Mouse (Mus musculus) olfactory bulb, adult 2 months (tissue): ENCODE data around the gene Krtap10-10. TPM values are rescaled to one million over a fixed set of nuclear protein-coding genes. Genes with fewer than 3 reads are reported as not detected.
"Not testable (repeated sequence)": the region's sequence is repeated elsewhere in the genome, so short reads cannot be mapped to it uniquely, and the experiment has no call there.

Experiments used
- H3K27ac ChIP-seq: fragments of 200-500 bp; 2 replicates; pipeline ENCODE4 v1.5.1; 2012; ENCODE audit warnings: low read depth, low read length; ENCODE audit not compliant: insufficient read depth
- H3K4me1 ChIP-seq: fragments of 200-500 bp; 2 replicates; pipeline ENCODE4 v1.6.1; 2012; ENCODE audit warnings: low read length; ENCODE audit not compliant: control insufficient read depth, insufficient read depth
- H3K4me3 ChIP-seq: fragments of 200-500 bp; 2 replicates; pipeline ENCODE4 v1.5.1; 2012; ENCODE audit warnings: mild to moderate bottlenecking, low read depth, low read length, moderate library complexity; ENCODE audit not compliant: insufficient read depth
- CTCF ChIP-seq: fragments of 200-500 bp; IDR thresholded peaks from 2 replicates; pipeline ENCODE4 v1.5.1; 2012; ENCODE audit warnings: low read depth, mild to moderate bottlenecking, low read length, moderate library complexity; ENCODE audit not compliant: insufficient read depth
- POLR2A ChIP-seq: fragments of 200-500 bp; IDR thresholded peaks from 2 replicates; pipeline ENCODE4 v1.6.1; 2012; ENCODE audit warnings: mild to moderate bottlenecking, low read depth, low read length, moderate library complexity; ENCODE audit not compliant: insufficient read depth
- WGBS: fragments of 180-500 bp; shearing (Covaris S2); methylation state at CpG from one replicate; pipeline ENCODE4 v1.1.7; 2018; 5-methylcytosine and 5-hydroxymethylcytosine counted together
- polyA plus RNA-seq: library from polyadenylated mRNA; stranded (reverse); fragments of >200 nt; gene quantifications from 2 replicates; pipeline ENCODE4 v1.2.4, GENCODE M21; 2012; ENCODE audit warnings: low replicate concordance; ENCODE audit not compliant: missing spikeins, insufficient read depth, insufficient read length

Gene Krtap10-10
- polyA plus RNA-seq, result not detected in 2 replicates

GRCm38 (mm10) chr10:77835647-77836046 lies at the start of gene Krtap10-10:
Gene Krtap10-10 (plus strand): TSS chr10:77835947.
- no peak within 1 kb of the TSS for H3K27ac ChIP-seq
- H3K4me1 ChIP-seq, result no peaks in the 10 kb centered on the region
- no peak within 1 kb of the TSS for H3K4me3 ChIP-seq
- TF ChIP-seq CTCF (no peak), POLR2A (no peak)
- 65% methylated on average over 9 of the region's 9 CpGs for WGBS

GRCm38 (mm10) chr10:77787876-77788275 lies 47.9 kb upstream of the Krtap10-10 start, which contains the start of gene Gm7137:
Gene Gm7137 (minus strand): TSS chr10:77788200.
- not testable (repeated sequence) for H3K4me1 ChIP-seq, H3K4me3 ChIP-seq, H3K27ac ChIP-seq
- 56% methylated on average over 1 of the region's 1 CpGs for WGBS

DNA sequence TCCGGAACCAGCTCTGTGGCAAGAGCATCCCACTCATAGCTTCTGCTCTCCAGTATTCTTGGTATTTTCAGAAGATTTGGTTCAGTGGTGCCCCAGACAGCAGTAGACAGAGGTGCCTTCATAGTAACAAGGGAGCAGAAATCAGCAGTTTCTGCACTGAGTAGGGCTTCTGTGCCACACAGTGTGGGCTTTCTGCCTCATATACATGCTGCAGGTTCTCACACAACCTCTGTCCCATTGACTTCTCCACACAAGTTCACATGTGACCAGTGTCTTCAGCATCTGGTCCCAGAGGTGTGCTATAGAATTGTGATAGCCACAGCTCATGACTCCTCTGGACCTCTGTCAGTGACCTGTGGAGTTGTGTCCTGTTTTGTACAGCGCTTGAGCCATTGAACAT lies 47.1 kb upstream of the Krtap10-10 start:
- H3K27ac ChIP-seq, result no peak overlapping the region
- 85% methylated on average over 2 of the region's 2 CpGs for WGBS
- TF ChIP-seq CTCF, result no peak
- TF ChIP-seq POLR2A, result no peak
- H3K4me3 ChIP-seq, result no peak overlapping the region
- H3K4me1 ChIP-seq, result no peaks in the 10 kb centered on the region

DNA sequence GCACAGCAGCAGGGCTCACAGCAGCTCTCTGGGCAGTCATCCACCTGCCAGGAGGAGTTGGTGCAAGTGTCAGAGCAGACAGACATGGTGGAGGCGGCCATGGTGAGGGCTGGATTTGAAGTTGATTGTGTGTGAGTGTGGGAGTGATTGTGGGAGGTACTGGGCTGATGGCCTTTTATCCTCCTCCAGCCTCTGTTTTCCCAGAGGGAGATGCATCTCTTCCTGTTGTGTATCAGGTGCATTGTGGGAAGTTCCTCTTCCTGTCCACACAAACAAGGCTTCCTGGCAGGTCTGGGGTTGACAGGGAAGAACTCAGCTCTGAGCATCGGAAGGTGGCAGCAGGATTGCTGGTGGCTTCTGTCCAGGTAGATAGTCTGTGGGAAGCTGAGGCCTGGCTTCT lies 40.8 kb upstream of the Krtap10-10 start, which contains the start of gene Gm9639:
Gm9639 (minus strand) TSS at position 101 of the 400 bp plus-strand sequence.
- H3K27ac ChIP-seq, result no peak within 1 kb of the TSS
- WGBS, result 73% methylated on average over 2 of the region's 2 CpGs
- TF ChIP-seq CTCF (no peak), POLR2A (no peak)
- H3K4me3 ChIP-seq, result no peak within 1 kb of the TSS
- peaks cover 3% of the 10 kb centered on the region; the same call in 1 of the 2 replicates for H3K4me1 ChIP-seq

DNA sequence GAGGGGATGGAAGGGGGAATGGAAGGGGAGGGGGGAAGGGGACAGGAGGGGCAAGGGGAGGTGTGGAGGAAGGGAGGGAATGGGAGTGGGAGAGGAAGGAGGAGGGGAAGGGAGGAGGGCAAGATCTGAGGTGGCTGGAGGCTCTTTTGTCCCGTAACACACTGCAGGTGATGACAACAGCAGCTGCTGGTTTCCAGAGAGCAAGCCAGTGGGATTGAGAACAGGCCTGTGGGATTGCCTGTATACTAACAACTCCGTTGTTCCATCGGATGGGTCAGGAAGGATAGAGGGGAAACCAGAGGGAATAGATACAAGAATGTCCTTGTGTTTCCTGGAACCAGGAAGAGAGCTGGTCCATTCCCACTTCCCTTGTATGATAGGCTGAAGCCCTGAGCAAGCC lies 38.1 kb upstream of the Krtap10-10 start:
- WGBS, result 53% methylated on average over 3 of the region's 3 CpGs
- no peak for TF ChIP-seq CTCF
- no peak for TF ChIP-seq POLR2A
- Histone ChIP-seq H3K4me1 (peaks cover 3% of the 10 kb centered on the region; the same call in 1 of the 2 replicates), H3K4me3 (no peak overlapping the region), H3K27ac (no peak overlapping the region)

DNA sequence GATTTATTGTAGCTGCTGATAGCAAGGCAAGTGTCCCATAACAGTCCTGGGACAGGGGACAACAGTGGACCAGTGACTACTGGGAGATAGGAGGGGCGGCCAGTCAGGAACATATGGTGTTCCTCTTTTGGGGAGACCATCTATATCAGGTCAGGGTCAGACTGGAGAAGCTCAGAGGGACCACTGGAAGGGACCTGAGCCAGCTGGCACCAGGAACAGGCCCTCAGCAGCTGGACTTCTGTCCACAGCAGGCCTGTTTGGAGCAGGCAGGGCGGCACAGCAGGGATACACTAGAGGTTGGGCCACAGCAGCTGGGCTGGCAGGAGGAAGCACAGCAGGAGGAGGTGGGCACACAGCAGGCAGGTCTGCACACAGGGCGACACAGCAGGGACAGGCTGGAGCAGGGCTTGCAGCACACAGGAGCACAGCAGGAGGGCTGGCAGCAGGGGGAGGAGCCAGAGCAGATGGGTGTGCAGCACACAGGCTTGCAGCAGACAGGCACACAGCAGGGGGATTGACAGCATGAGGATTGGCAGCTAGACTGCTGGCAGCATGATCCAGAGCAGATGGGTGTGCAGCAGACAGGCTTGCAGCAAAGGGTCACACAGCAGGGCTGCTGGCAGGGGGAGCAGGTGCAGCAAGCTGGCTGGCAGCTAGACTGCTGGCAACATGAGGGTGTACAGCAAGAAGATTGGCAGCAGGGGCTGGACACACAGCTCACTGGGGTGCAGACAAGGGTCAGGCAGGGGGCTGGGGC lies 37.4 kb upstream of the Krtap10-10 start:
- H3K4me3 ChIP-seq, H3K4me1 ChIP-seq, H3K27ac ChIP-seq: not testable (repeated sequence)
- WGBS, result 68% methylated on average over 3 of the region's 3 CpGs

- H3K27ac ChIP-seq, result no peak within 1 kb of the TSS
- WGBS, result 68% methylated on average over 8 of the region's 8 CpGs
- TF ChIP-seq POLR2A (no peak), CTCF (no peak)
- no peak within 1 kb of the TSS for H3K4me3 ChIP-seq
- H3K4me1 ChIP-seq, result peaks cover 3% of the 10 kb centered on the region; the same call in 1 of the 2 replicates
Measured at GRCm38 (mm10) chr10:77798921-77799508, 36.7 kb upstream of the Krtap10-10 start, which contains the start of gene Gm19668. Gene Gm19668 (minus strand): TSS chr10:77799133.

- 87% methylated on average over 3 of the region's 3 CpGs for whole genome bisulfite sequencing
- Histone ChIP-seq H3K27ac (no peak overlapping the region), H3K4me3 (no peak overlapping the region), H3K4me1 (no peaks in the 10 kb centered on the region)
- TF ChIP-seq CTCF, result no peak
- no peak for TF ChIP-seq POLR2A
Measured at GRCm38 (mm10) chr10:77804095-77804494, 31.7 kb upstream of the Krtap10-10 start.

DNA sequence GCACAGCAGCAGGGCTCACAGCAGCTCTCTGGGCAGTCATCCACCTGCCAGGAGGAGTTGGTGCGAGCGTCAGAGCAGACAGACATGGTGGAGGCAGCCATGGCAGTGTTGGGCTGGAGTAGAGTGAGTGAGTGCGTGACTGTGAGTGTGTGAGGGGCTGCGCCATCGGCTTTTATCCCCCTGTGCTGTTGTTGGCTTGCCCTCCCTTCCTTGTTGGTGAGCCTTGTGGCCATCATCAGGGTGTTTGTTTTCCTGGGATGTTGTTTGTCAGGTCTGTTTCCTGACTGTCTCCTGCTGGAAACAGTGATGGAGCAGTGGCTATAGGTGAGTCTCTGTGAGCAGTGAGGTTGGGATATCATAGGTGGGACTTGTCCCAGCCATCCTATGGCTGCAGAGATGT lies 24.0 kb upstream of the Krtap10-10 start, which contains the start of gene Gm9507:
Gm9507 (minus strand) TSS at position 101 of the 400 bp plus-strand sequence.
- H3K4me3 ChIP-seq, result no peak within 1 kb of the TSS
- H3K4me1 ChIP-seq, result no peaks in the 10 kb centered on the region
- H3K27ac ChIP-seq, result no peak within 1 kb of the TSS
- TF ChIP-seq POLR2A, result no peak
- TF ChIP-seq CTCF, result no peak
- 68% methylated on average over 5 of the region's 5 CpGs for WGBS

DNA sequence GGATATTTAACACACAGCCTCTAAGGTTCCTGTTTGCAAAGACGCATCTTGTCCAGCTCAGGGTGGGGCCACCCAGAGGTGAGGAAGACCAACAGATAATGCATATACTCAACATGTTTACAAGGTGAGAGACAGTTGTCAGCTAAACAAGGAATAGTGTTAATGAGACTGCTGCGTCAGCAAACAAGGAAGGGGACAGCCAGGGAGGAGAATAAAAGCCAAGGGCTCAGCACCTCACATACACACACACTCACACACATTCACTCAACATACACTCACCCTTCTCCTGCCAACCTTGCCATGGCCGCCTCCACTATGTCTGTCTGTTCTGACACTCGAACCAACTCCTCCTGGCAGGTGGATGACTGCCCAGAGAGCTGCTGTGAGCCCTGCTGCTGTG lies 21.4 kb upstream of the Krtap10-10 start, which contains the start of gene Gm2696:
Gm2696 (plus strand) TSS at position 301 of the 400 bp plus-strand sequence.
- WGBS, result 59% methylated on average over 4 of the region's 4 CpGs
- H3K4me1 ChIP-seq, result no peaks in the 10 kb centered on the region
- TF ChIP-seq POLR2A (no peak), CTCF (no peak)
- H3K27ac ChIP-seq, result no peak within 1 kb of the TSS
- H3K4me3 ChIP-seq, result no peak within 1 kb of the TSS
